Mouse (Mus musculus): ENCODE measurements around the gene Hpf1.

The Hpf1 gene

DNA sequence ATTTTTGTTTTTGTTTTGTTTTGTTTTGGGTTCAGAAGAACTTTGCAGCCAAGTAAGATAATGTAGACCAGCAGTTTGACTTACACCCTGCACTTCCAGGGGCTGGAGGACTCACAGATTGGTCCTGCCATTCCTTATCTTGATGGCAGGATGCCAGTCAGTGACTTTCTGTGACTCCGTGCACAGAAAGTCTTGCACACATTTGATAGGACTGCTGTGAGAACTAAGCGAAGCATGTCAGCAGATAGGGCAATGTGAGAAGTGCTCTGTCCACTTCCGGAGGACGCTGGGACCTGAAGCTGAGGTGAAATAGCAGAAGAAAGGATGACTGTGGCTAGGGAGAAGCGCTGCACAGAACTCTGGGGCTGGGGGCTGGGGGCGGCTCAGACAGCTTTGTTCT lies 5.7 kb downstream of the Hpf1 start:
- DNase-seq (ENCODE audit: low spot score in 2 of 2), result no peak

DNA sequence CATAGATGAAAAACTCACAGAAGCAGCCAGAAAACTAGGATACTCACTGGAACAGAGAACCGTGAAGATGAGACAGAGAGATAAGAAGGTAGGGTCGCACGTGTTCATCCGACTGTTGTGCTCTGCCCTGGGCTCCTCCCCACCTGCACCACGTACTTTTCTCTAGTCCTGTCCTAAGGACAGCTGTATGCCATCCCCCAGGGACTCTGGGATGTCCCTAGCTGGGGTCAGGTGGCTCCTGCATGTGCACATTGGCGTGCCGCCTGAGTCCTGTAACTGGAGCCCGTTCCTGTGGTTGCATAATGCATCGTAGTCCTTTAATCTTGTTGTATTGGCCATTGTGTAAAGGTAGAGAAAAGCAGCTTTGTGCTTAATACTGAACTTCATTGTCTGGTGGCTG lies 9.9 kb downstream of the Hpf1 start:
- no peak for DNase-seq (ENCODE audit: low spot score in 2 of 2)

GRCm38 (mm10) chr8:60912081-60912480 lies 21.9 kb downstream of the Hpf1 start:
- no peak for DNase-seq (ENCODE audit: low spot score in 2 of 2)

GRCm38 (mm10) chr8:60912554-60912953 lies 22.3 kb downstream of the Hpf1 start:
- DNase-seq (ENCODE audit: low spot score in 2 of 2), result no peak

- DNase-seq (ENCODE audit: low spot score in 2 of 2), result no peak
Measured at GRCm38 (mm10) chr8:60919069-60919468, 28.9 kb downstream of the Hpf1 start.

DNA sequence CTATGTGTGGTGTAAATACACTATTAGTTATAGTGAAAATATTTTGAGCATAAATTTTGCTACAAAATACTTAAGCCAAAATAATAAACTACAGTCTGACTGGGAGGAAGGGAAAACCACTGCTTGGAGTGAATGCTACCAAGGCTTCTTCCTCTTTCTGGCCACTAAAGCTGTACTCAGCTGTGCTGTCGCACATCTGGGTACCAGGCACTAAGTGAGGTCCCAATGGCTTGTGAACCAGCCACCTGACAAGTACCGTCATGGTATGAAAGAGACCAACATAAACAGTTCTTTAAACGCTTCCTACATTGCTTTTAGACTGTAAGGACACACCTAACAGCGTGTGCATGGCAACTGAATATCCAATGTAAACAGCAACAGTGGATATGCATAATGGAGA lies 30.0 kb downstream of the Hpf1 start:
- no peak for DNase-seq (ENCODE audit: low spot score in 2 of 2)

- DNase-seq (ENCODE audit: low spot score in 2 of 2), result no peak
Measured at GRCm38 (mm10) chr8:60933617-60934016, 43.4 kb downstream of the Hpf1 start.

GRCm38 (mm10) chr8:60938717-60939424 lies 48.7 kb downstream of the Hpf1 start:
- no peak for DNase-seq (ENCODE audit: low spot score in 2 of 2)

DNA sequence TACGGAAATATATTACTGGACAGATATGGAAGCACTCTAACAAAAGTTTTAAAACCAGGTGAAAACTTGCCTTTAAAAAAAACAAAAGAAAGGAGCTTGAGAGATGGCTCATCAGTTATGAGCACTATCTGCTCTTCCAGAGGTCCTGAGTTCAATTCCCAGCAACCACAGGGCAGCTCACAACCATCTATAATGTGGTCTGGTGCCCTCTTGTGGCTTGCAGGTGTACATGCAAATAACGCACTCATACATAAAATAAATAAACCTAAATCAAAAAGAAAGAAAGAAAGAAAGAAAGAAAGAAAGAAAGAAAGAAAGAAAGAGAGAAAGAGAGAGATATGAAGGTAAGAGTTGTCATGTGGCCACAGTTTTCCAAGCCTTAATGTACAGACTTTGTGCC lies 52.6 kb downstream of the Hpf1 start:
- DNase-seq (ENCODE audit: low spot score in 2 of 2), result no peak

DNA sequence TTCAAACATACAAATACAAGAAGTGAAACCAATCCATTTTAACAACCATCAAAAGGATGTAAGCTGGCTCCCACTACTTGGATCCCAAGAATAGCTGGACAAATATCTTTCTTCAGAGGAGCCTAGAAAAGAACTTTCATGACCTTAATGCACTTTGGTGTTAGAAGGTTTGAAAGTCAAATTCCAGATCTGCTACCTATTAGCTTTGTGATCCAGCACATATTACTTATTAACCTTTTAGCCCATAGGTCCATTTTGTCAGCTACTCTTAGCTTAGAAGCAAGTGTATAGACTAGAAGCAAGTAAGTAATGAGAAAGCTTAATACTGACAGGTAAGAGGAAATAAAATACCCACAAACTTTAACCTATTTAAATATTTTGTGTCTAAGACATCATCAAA lies 57.3 kb downstream of the Hpf1 start:
- DNase-seq (ENCODE audit: low spot score in 2 of 2), result no peak

DNA sequence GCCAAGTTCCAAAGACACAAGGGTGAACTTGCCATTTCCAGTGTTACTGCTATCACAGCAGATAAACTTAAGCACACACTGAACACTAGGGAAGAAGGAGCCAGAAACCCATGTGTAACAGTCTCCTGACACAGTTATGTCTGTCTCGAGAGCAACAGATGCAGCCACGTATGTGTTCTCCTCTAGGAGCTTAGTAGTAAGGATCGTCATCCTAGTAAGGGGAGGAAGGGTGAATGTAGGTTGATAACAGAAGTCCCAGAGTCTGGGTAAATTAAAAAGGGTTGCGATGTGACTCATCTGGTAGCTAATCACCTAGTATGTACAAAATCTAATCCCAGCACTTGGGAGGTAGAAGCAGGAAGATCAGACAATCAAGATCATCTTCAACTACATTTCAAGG lies 59.6 kb downstream of the Hpf1 start:
- DNase-seq (ENCODE audit: low spot score in 2 of 2), result no peak

GRCm38 (mm10) chr8:60951271-60951670 lies 61.1 kb downstream of the Hpf1 start:
- DNase-seq (ENCODE audit: low spot score in 2 of 2), result no peak

DNA sequence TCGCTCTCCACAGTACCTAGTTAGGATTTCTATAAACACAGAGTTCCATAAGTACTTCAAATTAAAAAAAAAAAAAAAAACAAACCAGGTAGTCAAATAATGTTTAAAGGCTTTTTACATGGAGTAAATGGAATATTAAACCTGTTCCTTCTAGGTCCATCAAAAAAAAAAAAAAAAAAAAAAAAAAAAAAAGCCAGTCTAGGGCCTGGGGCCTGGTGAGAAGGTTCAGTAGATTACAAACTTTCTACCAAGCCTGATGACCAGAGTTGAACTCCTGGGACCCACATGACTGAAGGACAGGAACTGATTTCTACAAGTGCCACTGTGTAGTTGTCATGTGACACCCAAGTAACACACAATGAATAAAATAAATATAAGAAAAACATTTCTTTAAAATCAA lies 61.5 kb downstream of the Hpf1 start:
- no peak for DNase-seq (ENCODE audit: low spot score in 2 of 2)

DNA sequence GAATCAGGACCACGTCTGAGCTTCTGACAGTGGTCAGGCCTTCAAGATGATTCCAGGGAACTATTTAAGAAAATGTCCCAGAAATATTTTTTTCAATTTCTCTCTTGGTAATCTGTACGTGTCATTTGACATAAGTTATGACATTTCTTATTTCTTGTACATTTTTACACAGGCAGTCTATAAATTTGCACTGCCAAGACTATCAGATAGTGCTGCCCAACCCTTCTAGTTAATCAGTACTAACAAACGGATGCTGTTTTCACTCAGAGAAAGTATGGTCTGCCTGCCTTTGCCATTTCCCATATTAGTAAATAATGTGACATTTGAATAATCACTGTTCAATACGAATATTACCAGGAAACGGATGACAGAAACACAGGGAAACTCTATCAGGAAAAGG lies 62.6 kb downstream of the Hpf1 start:
- no peak for DNase-seq (ENCODE audit: low spot score in 2 of 2)

DNA sequence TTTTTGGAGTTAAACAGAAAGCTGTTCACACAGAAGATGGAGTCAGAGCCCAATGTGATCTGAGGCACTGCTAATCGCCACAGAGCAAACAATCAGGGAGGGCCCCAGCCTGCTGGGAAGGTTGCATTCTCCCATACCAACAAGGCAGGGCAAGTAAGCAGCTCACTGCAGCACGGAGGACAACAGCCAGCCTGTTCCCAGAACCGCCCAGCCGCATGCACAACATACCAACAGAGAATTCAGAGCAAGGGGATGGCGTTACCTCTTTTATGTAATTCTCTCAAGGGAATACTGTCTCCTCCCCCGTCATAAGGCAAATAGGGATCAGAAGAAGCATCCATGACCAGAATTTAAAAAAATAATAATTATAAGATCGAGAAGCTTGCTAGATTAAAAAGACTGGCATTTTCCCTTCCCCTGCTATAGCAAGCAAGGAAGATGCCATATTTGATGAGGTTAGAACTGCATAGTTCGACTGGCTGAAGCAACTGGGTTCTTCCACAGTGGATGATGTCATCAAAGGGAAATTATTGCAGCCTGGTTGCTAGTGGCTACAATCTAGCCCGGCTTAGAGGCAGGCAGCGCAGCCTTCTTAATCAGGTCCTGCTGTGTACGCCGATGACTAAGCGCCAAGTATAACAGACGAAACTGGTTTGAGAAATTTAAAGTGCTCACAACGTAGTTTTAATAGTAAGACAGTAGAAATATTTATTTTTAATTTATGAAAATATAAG lies 64.2 kb downstream of the Hpf1 start:
- peak; percentile 37 to 56 for DNase-seq (ENCODE audit: low spot score in 2 of 2)

DNA sequence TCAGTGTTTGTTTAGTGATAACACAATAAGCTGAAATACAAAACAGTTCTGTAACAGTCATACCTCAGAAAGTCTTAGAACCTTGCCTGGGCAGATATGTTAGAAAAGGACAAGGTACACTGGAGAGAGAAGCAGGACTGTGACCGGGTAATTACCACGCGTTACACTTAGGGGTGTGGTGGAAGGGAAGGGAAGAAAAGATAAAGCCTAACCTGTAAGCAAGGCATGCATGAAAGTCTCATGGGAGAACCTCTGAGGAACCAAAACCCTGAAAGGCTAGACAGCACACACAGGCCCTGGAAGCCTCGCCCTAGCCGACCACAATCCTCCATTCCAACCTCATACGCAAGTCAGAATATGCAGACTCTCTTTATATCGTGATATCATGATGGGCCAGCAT lies 66.6 kb downstream of the Hpf1 start:
- no peak for DNase-seq (ENCODE audit: low spot score in 2 of 2)

Data from cerebellum, postnatal 4 days (tissue).